Mouse (Mus musculus) lung, adult 2 months (tissue): ENCODE measurements at regions not wholly inside any gene's neighbourhood (a gene's known extent, or its start where the extent isn't known, plus 50 kb on each side); places are given as distances from the start of the nearest gene placed in this dataset.

Experiments
- CTCF ChIP-seq: fragments of 200-500 bp; IDR thresholded peaks from 2 replicates; pipeline ENCODE4 v1.5.1; 2011; ENCODE audit warnings: mild to moderate bottlenecking, low read length, control low read depth; ENCODE audit not compliant: insufficient read depth
- POLR2A ChIP-seq: fragments of 200-500 bp; IDR thresholded peaks from 2 replicates; pipeline ENCODE4 v1.6.1; 2011; ENCODE audit warnings: low read depth, mild to moderate bottlenecking, control low read depth, low read length, borderline replicate concordance; ENCODE audit errors: extremely low read depth

DNA sequence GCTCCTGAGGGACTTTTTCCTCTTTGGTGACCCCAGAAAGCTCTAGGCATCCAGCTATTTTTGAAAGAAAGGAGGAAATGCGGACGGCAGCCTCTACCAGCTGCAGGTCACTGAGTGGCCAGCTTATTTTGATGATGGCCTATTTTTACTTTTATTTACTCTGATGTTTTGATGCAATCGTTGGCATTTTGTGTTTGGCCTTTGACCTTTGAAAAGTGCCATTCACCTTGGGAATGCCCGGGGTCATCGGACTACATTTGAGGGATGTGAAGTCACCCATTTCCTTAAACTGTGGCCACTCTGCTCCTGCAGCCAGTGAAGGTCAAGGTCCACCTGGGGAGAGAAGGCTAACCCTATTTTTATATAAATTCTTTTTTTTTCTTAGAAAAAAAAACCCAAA lies 186.8 kb upstream of the Zfp618 start:
- TF ChIP-seq POLR2A, result no peak
- no peak for TF ChIP-seq CTCF
